Mouse (Mus musculus): ENCODE results near the gene Ldb2.

DNA sequence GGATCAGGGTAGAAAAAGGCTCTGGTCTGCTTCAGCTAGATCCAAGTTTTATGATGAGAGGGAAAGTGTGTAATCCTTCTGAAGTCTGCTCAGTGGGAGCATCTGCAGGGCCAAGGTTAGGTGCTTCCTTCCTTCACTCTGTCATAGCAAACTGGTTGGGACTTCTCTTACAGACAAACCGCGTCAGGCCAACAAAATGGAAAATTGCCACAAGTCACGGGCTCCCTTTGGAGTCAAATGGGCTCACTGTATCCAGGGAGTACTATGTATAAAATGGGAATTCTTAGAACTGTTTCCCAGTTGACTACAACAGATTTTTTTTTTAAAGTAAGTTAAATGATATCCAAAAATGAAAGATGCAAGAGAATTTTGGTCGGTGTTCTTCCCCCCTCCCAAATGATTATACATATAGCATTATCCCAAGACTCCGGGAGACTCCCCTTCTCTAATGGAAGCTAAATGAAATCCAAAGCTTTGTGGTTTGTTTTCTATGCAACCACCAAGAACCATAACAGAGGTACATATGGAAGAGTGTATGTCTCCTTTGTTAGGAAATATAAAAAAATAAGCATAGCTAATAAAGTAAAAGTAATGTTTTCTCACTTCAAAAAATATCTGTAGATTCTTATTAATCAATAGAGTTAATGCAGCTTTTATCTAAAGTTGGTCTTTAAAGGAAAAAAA lies 262.0 kb downstream of the Ldb2 start:
- TF ChIP-seq TAL1 (IDR thresholded peaks at IDR 0.05; ENCODE audit: low read length) (no peak), GATA1 (IDR thresholded peaks at IDR 0.05; ENCODE audit: low read length) (no peak)
